Mouse (Mus musculus) CH12.LX (cell line): ENCODE results near the gene Osbp2. TPM values are rescaled to one million over a fixed set of nuclear protein-coding genes. Genes with fewer than 3 reads are reported as not detected.

Experiments
- DNase-seq: peaks from one replicate; pipeline ENCODE4 v3.0.0-alpha.2; 2013; ENCODE audit errors: extremely low read depth
- H3K27ac ChIP-seq: 2 replicates; pipeline ENCODE4 v1.5.1; 2012; ENCODE audit warnings: low read depth, mild to moderate bottlenecking, control low read depth, moderate library complexity; ENCODE audit not compliant: insufficient read depth
- H3K27me3 ChIP-seq: replicated peaks from 2 replicates; pipeline ENCODE3; 2012; ENCODE audit warnings: inconsistent platforms
- H3K36me3 ChIP-seq, 2 experiments: replicated peaks in 1 of 2; 2 replicates each; pipeline versions ENCODE3 to v1.6.1; 2012; ENCODE audit warnings: inconsistent platforms in 1 of 2, low read length in 1 of 2, mild to moderate bottlenecking in 1 of 2, mixed read lengths in 1 of 2, moderate library complexity in 1 of 2; ENCODE audit not compliant: control insufficient read depth in 1 of 2, insufficient read depth in 1 of 2
- H3K4me1 ChIP-seq, 2 experiments: 2 replicates each; pipeline ENCODE4 v1.6.1; 2012; ENCODE audit warnings: inconsistent platforms in 1 of 2, moderate library complexity in 1 of 2; ENCODE audit not compliant: insufficient read depth in 2 of 2, control insufficient read depth in 1 of 2
- H3K4me2 ChIP-seq: 2 replicates; pipeline ENCODE4 v1.6.1; 2012; ENCODE audit warnings: low read depth, mild to moderate bottlenecking, control low read depth; ENCODE audit not compliant: poor library complexity, insufficient read depth, severe bottlenecking
- H3K4me3 ChIP-seq, 3 experiments: fragments of 150-350 bp in 1 of 3; sonication (generic) in 1 of 3; replicated peaks in 1 of 3; 2 replicates each; pipeline versions ENCODE3 to v1.5.1; 2011 to 2012; ENCODE audit warnings: low read depth in 2 of 3, low read length in 2 of 3, mild to moderate bottlenecking in 2 of 3, moderate library complexity in 2 of 3, control low read depth in 1 of 3, improper control_type of control experiment in 1 of 3, inconsistent platforms in 1 of 3, mixed read lengths in 1 of 3; ENCODE audit not compliant: poor library complexity in 1 of 3
- H3K79me2 ChIP-seq: replicated peaks from 2 replicates; pipeline ENCODE4 v1.6.1; 2012; ENCODE audit warnings: mild to moderate bottlenecking, moderate library complexity; ENCODE audit not compliant: control insufficient read depth, poor library complexity, insufficient read depth, severe bottlenecking; ENCODE audit errors: extremely low read depth
- H3K9ac ChIP-seq: 2 replicates; pipeline ENCODE4 v1.6.1; 2012; ENCODE audit warnings: low read depth, mild to moderate bottlenecking, control low read depth, moderate library complexity; ENCODE audit not compliant: insufficient read depth
- H3K9me3 ChIP-seq: replicated peaks from 2 replicates; pipeline ENCODE3; 2012; ENCODE audit warnings: low read length, inconsistent platforms, mixed read lengths
- BHLHE40 ChIP-seq: IDR thresholded peaks from 2 replicates; pipeline ENCODE4 v1.6.1; 2011; ENCODE audit warnings: mild to moderate bottlenecking, low read depth, low read length, improper control_type of control experiment
- CHD1 ChIP-seq: IDR thresholded peaks from 2 replicates; pipeline ENCODE4 v1.6.1; 2012; ENCODE audit warnings: low read depth, low read length, improper control_type of control experiment, inconsistent platforms
- E2F4 ChIP-seq: IDR thresholded peaks from 2 replicates; pipeline ENCODE4 v1.6.1; 2011; ENCODE audit warnings: low read depth, low read length, improper control_type of control experiment; ENCODE audit not compliant: insufficient replicate concordance
- ELF1 ChIP-seq: IDR thresholded peaks from 2 replicates; pipeline ENCODE4 v1.6.1; 2014; ENCODE audit warnings: low read depth, mild to moderate bottlenecking, inconsistent platforms, low read length, improper control_type of control experiment
- JUN ChIP-seq: IDR thresholded peaks from 2 replicates; pipeline ENCODE4 v1.6.1; 2011; ENCODE audit warnings: low read depth, mild to moderate bottlenecking, low read length, improper control_type of control experiment, moderate library complexity; ENCODE audit not compliant: insufficient read depth
- JUND ChIP-seq: conservative IDR thresholded peaks from 2 replicates; pipeline ENCODE4 v1.6.1; 2011; ENCODE audit warnings: low read depth, low read length, improper control_type of control experiment
- MAZ ChIP-seq: IDR thresholded peaks from 2 replicates; pipeline ENCODE4 v1.6.1; 2012; ENCODE audit warnings: low read depth, mild to moderate bottlenecking, inconsistent platforms, low read length, improper control_type of control experiment, moderate library complexity
- MXI1 ChIP-seq: IDR thresholded peaks from 2 replicates; pipeline ENCODE4 v1.6.1; 2011; ENCODE audit warnings: mild to moderate bottlenecking, low read depth, low read length, improper control_type of control experiment
- NELFE ChIP-seq: IDR thresholded peaks from 2 replicates; pipeline ENCODE4 v1.6.1; 2011; ENCODE audit warnings: low read depth, low read length, improper control_type of control experiment
- PAX5 ChIP-seq: IDR thresholded peaks from 2 replicates; pipeline ENCODE4 v1.6.1; 2012; ENCODE audit warnings: low read length, inconsistent platforms, mixed read lengths
- POLR2A ChIP-seq: IDR thresholded peaks from 2 replicates; pipeline ENCODE4 v1.6.1; 2011; ENCODE audit warnings: low read depth, mild to moderate bottlenecking, improper control_type of control experiment, low read length
- POLR2AphosphoS2 ChIP-seq: IDR thresholded peaks from 2 replicates; pipeline ENCODE4 v1.6.1; 2011; ENCODE audit warnings: low read depth, low read length, improper control_type of control experiment
- UBTF ChIP-seq: IDR thresholded peaks from 2 replicates; pipeline ENCODE4 v1.6.1; 2012; ENCODE audit warnings: low read depth, mild to moderate bottlenecking, inconsistent platforms, low read length, improper control_type of control experiment, moderate library complexity
- ZC3H11A ChIP-seq: IDR thresholded peaks from 2 replicates; pipeline ENCODE4 v1.6.1; 2012; ENCODE audit warnings: low read depth, mild to moderate bottlenecking, inconsistent platforms, low read length, improper control_type of control experiment
- ZKSCAN1 ChIP-seq: IDR thresholded peaks from 2 replicates; pipeline ENCODE4 v1.6.1; 2012; ENCODE audit warnings: low read depth, inconsistent platforms, low read length, improper control_type of control experiment, borderline replicate concordance
- ZMIZ1 ChIP-seq: IDR thresholded peaks from 2 replicates; pipeline ENCODE4 v1.6.1; 2012; ENCODE audit warnings: low read depth, mild to moderate bottlenecking, inconsistent platforms, low read length, improper control_type of control experiment
- dilution Hi-C: fragments of 300-500 bp; cut with MboI; formaldehyde crosslinking; loops from 2 replicates; pipeline ENCODE4 v1.14.3; 2020; ENCODE audit warnings: low sequenced_read_pairs; ENCODE audit not compliant: extremely low pct_unique_long_range_greater_than_20kb, extremely low pct_ligation_motif_present
- in situ Hi-C: fragments of 300-500 bp; cut with MboI; formaldehyde crosslinking; loops from 3 replicates; pipeline ENCODE4 v1.14.3; 2019; ENCODE audit warnings: low sequenced_read_pairs, low pct_ligation_motif_present, low pct_unique_long_range_greater_than_20kb, mixed read lengths
- polyA plus RNA-seq: library from polyadenylated mRNA; unstranded; fragments of >175 nt; gene quantifications from 2 replicates; pipeline ENCODE4 v1.2.1, GENCODE M21; 2012; ENCODE audit warnings: low read depth; ENCODE audit not compliant: insufficient read length
- total RNA-seq, 2 experiments: library from RNA; depleted of rRNA; stranded (reverse); fragments of 300-350 nt in 1 of 2; fragments of >200 nt in 1 of 2; gene quantifications; 2 replicates each; pipeline ENCODE4 v1.2.3; 2012 to 2014

Gene Osbp2
- total and polyA plus RNA-seq, 3 experiments, result not detected

DNA sequence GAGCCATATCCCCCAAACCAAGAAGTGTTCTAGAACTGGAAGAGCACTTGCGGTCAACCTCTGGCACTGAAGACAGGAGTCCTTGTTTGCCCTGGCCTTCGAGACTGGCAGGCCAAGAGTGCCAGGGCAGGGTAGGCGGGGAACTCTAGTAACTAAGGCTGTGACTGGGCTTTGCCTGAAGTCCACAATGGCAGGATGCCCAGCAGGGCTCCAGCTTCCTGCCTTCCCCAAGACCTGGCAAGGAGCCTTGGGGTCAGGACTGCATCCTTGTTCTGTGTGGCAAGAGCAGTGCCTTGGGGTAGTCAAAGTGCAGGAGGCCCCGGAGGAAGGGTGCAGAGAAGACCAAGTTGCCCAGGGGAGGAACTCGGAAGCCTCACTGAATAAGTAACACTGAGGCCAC lies 39.3 kb upstream of the Osbp2 start:
- Histone ChIP-seq H3K27me3 (no peaks in the 10 kb centered on the region), H3K79me2 (no peaks in the 10 kb centered on the region), H3K4me2 (no peak overlapping the region), H3K4me3 (no peak overlapping the region)
- no peak for DNase-seq
- no peak for TF ChIP-seq ZKSCAN1
- TF ChIP-seq CHD1, result no peak
- TF ChIP-seq E2F4, result no peak
- no peak for TF ChIP-seq MXI1
- no peak for TF ChIP-seq JUND
- no peak for TF ChIP-seq POLR2AphosphoS2
- no peak for TF ChIP-seq BHLHE40
- no peak for TF ChIP-seq POLR2A
- TF ChIP-seq JUN, result no peak
- no peak for TF ChIP-seq ZC3H11A
- TF ChIP-seq UBTF, result no peak
- no peak for TF ChIP-seq ELF1
- TF ChIP-seq ZMIZ1, result no peak
- TF ChIP-seq, all 38 proteins: peak for 0
- in situ Hi-C loops, result loop anchor here (25.0 kb wide), 1 partner anchor 366 kb away; the partner anchor contains the start of gene Smtn
- Histone ChIP-seq H3K9ac (no peak overlapping the region), H3K9me3 (no peaks in the 10 kb centered on the region), H3K4me1 (0 out of 4 replicates have a peak, but pooled peaks cover 0 to 3% of the 10 kb centered on the region in 2 experiments), H3K36me3 (peaks cover 17 to 53% of the 10 kb centered on the region in 2 experiments), H3K27ac (no peak overlapping the region)
- dilution Hi-C loops, result no loop called here

DNA sequence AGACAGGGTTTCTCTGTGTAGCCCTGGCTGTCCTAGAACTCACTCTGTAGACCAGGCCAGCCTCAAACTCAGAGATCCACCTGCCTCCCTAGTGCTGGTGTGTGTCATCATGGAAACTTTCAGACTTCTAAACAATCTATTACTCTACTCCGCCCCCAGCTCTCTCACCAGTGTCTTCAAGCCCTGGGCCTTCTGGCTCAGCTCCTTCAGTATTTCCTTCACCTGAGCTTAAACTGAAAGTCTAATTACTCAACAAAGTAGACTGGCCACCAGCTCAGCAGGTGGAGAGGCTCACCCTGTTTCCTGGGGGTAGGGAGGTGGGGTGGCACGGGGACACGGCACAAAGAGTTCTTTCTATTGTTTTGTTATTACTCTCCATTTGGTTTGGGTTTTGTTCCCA lies 38.8 kb upstream of the Osbp2 start:
- H3K36me3 ChIP-seq, result peaks cover 17 to 53% of the 10 kb centered on the region in 2 experiments
- no peak overlapping the region for H3K4me2 ChIP-seq
- in situ Hi-C loops (loop anchor here (25.0 kb wide), 1 partner anchor 365 kb away; the partner anchor contains the start of gene Smtn), dilution Hi-C loops (no loop called here)
- DNase-seq, result no peak
- H3K4me1 ChIP-seq, result 0 out of 4 replicates have a peak, but pooled peaks cover 0 to 3% of the 10 kb centered on the region in 2 experiments
- no peaks in the 10 kb centered on the region for H3K9me3 ChIP-seq
- H3K79me2 ChIP-seq, result no peaks in the 10 kb centered on the region
- no peak overlapping the region for H3K27ac ChIP-seq
- no peak overlapping the region for H3K9ac ChIP-seq
- no peak for TF ChIP-seq PAX5
- TF ChIP-seq NELFE, result no peak
- no peak for TF ChIP-seq E2F4
- no peak for TF ChIP-seq JUN
- TF ChIP-seq MAZ, result no peak
- no peaks in the 10 kb centered on the region for H3K27me3 ChIP-seq
- no peak overlapping the region for H3K4me3 ChIP-seq
